Mouse (Mus musculus): ENCODE measurements around the gene Lgalsl. TPM values are rescaled to one million over a fixed set of nuclear protein-coding genes. Genes with fewer than 3 reads are reported as not detected.

The Lgalsl gene
- 10 to 100 TPM; 75.8 to 76.3 TPM for total RNA-seq (2021)
- long read RNA-seq, experiment 1, transcript Lgalsl-203 (4 exons, 913 nt), result minor isoform, 5 of 83 reads
- long read RNA-seq, experiment 1, transcript Lgalsl-201 (5 exons, 3,362 nt), result major isoform, 68 of 83 reads
- long read RNA-seq, experiment 1, partial matches to known transcripts, result 1 of 83 reads
- long read RNA-seq, experiment 1, other reads (novel, unspliced or antisense), result 9 of 83 reads
- long read RNA-seq, experiment 2, transcript Lgalsl-201 (5 exons, 3,362 nt), result major isoform, 116 of 135 reads
- long read RNA-seq, experiment 2, transcript Lgalsl-203 (4 exons, 913 nt), result minor isoform, 8 of 135 reads
- long read RNA-seq, experiment 2, partial matches to known transcripts, result 0 of 135 reads
- long read RNA-seq, experiment 2, other reads (novel, unspliced or antisense), result 11 of 135 reads

DNA sequence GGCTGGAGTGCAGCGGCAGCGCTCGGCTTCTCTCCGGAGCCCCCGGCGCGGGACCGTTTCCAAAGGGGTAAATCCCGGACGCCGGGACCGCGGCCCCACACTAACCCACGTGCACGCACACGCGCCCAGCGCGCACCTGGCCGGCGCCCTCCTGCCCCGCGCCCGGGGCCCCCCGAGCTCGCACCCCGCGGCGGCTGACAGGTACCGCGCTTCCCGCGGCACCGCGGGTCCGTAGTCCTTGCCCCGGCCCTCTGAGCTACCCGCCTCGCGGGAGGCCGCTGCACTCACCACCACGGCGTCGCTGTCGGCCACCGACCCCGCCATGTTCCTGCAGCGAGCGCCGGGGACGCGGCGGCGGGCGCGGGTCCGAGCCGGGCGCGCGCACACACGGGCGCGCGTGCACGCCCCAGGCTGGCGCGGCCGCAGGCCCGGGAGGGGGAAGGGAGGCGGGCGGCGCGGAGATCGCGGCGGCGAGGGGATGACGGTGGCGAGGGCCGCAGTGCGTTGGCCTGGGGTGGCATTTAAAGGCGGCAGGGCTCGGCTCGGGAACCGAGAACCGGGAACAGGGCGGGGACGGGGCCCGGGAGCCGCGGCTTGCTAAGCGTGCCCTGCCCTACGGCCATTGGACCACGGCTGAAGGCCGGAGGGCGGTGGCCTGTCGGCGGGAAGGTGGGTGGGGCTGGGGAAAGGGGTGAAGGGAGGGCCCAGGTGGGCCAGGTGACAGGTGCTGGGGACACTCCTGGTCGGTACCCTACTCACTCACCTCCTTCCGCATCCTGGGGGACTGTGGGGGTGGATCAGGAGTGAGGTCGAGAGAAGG is at the start of gene Lgalsl:
TSS of gene Lgalsl (minus strand) at position 371 of the 820 bp plus-strand sequence.
- TF ChIP-seq CTCF (conservative IDR thresholded peaks at IDR 0.05), result no peak
- peak within 1 kb of the TSS; percentile 98 for H3K27ac ChIP-seq
- DNase-seq (ENCODE audit: low spot score in 2 of 2), result peak; percentile 50 to 80
- H3K4me3 ChIP-seq, result peak within 1 kb of the TSS; percentile 86

DNA sequence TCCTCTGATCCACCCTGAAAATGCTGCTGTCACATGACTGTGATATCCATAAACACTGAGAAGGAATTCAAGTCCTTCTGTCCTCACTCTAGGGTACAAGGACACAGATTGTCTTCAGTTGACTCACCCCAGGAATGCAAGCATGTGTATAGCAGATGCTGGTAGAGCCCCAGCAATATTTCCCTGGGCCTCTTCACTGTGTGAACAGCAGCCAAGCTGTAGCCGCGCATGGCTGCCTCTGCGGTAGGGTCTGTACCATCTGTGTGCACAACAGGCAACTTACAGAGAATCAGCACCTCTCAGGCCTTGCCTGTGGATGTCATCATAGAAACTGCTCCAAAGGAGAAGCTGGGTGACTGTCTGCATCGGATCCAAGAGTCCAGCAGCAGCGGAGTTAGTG is 47.8 kb upstream of the Lgalsl start:
- TF ChIP-seq CTCF (conservative IDR thresholded peaks at IDR 0.05), result no peak
- peak; percentile 8 to 25 for DNase-seq (ENCODE audit: low spot score in 2 of 2)
- no peak overlapping the region for H3K4me3 ChIP-seq
- no peak overlapping the region for H3K27ac ChIP-seq

DNA sequence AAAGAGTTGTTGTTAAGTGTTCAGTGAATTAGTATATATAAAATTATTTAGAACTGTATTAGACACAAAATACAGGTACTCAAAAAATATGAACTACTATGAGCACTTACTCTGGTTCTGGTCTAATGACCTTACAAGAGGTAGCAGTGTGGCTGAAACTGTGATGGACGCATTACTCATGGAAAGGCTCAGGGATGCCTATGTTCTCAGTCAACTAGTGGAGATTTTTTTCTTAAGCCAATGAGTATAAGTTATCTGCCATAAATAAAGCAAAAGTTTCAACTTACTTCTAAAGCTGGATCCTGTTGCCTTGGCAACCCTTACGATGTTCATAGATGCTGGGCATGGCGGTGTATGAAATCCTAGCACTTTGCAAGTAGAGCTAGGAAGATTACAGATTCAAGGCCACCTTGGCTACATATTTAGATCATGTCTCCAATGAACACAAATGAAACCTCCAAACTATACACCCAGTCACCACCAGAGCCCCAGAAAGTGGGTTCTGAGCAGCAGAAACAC is 46.8 kb upstream of the Lgalsl start:
- Histone ChIP-seq H3K27ac (no peak overlapping the region), H3K4me3 (no peak overlapping the region)
- DNase-seq (ENCODE audit: low spot score in 2 of 2), result no peak
- no peak for TF ChIP-seq CTCF (conservative IDR thresholded peaks at IDR 0.05)

DNA sequence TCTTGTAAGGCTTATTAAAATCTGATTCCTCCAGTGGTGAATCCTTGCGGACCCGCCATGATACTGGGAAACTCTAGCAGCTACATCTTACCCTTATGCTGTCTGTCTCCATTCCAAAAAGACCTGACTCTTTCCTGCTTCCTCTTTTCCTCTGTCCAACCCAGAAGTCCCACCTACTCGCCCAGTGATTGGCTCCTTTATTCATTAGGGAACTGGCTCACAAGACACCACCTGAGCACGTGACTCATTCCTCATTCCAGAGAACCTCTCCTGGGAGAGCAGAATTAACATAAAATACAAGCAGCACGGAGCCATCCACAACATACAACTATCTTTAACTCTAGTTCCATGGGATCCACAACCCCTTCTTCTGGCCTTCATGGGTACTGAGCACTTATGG is 42.5 kb upstream of the Lgalsl start:
- no peak for TF ChIP-seq CTCF (conservative IDR thresholded peaks at IDR 0.05)
- Histone ChIP-seq H3K27ac (no peak overlapping the region), H3K4me3 (no peak overlapping the region)
- no peak for DNase-seq (ENCODE audit: low spot score in 2 of 2)

DNA sequence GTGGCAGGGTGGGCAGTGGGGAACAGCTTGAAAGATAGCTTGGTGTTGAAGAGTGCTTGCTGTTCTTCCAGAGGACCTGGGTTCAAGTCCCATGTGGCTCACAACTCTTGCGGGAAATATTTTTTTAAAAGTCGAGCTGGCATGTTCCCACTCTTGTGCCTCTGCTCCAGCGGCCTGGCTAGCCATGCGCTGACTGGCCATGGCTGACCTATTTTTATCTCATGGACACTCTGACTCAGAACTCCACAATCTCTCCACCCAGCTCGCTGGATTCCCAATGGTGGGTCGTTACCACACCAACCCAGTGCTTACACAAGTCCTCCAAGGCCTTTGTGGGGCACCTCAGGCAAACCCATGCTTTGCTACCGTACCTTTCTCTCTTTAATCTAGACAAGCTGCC is 42.1 kb upstream of the Lgalsl start:
- Histone ChIP-seq H3K4me3 (no peak overlapping the region), H3K27ac (no peak overlapping the region)
- DNase-seq (ENCODE audit: low spot score in 2 of 2), result no peak
- no peak for TF ChIP-seq CTCF (conservative IDR thresholded peaks at IDR 0.05)

DNA sequence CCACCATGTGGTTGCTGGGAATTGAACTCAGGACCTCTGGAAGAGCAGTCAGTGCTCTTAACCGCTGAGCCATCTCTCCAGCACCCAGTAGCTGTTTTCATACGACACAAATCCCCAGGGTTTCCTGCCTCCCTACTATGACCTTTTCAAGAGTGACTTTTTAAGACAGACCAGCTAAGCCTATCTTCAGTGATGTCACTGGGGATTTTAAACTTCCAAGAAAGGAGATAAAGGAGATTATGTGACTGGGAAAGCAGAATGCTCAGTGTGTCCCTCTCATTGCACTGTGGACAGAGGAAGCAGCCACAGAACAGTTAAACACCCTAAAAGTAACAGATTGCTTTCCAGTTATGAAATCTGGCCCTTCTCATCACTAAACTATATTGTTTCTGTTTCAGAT is 41.6 kb upstream of the Lgalsl start:
- Histone ChIP-seq H3K4me3 (no peak overlapping the region), H3K27ac (no peak overlapping the region)
- no peak for DNase-seq (ENCODE audit: low spot score in 2 of 2)
- no peak for TF ChIP-seq CTCF (conservative IDR thresholded peaks at IDR 0.05)

DNA sequence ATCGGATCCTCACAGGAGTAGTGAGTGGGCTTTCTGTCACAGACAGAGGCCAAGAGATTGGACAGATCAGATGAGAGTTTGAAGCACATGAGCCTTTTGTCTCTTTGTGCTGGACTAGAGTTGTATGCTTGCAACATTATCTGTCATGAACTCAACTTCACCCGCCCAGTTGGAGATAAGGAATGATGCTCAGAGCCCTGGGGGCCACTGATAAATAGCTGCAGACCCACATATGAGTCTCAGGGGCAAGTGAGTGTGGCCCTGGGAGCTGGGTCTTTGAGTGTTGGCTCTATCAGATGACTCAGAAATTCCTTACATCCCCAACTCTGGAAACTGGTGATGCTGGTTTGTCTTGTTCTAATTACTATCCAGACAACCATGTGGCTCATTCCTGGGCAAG is 39.1 kb upstream of the Lgalsl start:
- TF ChIP-seq CTCF (conservative IDR thresholded peaks at IDR 0.05), result no peak
- H3K4me3 ChIP-seq, result no peak overlapping the region
- no peak overlapping the region for H3K27ac ChIP-seq
- no peak for DNase-seq (ENCODE audit: low spot score in 2 of 2)

DNA sequence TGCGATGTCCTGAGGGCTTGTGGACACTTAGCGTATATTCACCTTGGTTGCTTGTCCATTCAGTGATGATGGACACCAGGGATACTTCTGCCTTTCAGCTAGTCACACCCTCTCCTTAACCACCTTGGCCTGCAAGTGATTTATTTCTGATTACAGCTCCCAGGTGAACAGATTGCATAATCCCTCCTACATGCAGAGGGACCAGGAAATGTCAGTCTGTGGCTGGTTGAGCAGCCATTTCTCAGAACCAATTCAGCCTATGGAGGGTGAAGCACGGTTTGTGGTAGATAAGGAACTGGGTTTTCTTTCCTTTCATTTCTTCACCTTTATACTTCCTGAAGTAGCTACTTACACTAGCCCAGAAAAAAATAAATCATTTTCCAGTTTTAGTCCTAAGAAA is 34.6 kb upstream of the Lgalsl start:
- Histone ChIP-seq H3K4me3 (no peak overlapping the region), H3K27ac (no peak overlapping the region)
- no peak for TF ChIP-seq CTCF (conservative IDR thresholded peaks at IDR 0.05)
- no peak for DNase-seq (ENCODE audit: low spot score in 2 of 2)

DNA sequence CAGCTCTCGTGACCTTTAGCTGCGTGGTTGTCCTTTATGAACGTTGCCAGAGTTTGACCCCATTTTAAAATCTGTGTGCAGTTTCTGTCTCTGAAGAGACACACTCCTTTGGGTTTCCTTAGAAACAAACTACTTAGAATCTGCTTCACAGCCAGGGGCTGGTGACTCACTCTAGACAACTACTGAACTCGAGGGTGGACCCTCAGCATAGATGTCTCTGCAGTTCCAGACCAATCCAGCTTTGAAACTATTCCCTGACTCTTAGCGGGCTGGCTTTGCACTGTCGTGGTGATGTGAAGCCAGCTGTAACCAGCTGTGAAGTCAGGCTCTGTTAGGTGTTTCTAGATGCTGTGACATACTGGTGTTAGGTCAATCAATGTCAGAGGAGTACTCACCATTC is 33.8 kb upstream of the Lgalsl start:
- DNase-seq (ENCODE audit: low spot score in 2 of 2), result no peak
- Histone ChIP-seq H3K4me3 (no peak overlapping the region), H3K27ac (no peak overlapping the region)
- no peak for TF ChIP-seq CTCF (conservative IDR thresholded peaks at IDR 0.05)

DNA sequence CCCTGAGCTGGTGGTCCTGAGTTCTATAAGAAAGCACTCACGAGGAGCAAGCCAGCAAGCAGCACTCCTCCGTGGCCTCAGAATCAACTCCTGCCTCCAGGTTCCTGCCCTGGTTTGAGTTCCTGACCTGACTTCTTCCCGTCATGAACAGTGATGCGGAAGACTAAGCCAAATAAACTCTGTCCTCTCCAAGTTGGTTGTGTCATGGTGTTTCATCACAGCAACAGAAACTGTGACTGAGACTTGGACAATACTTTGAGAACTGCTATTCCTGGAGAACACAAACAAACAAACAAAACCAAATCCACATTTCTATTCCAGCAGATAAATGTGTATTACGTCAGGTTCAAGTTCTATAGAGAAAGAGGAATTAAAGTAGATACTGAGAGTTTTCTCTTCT is 31.2 kb upstream of the Lgalsl start:
- no peak for TF ChIP-seq CTCF (conservative IDR thresholded peaks at IDR 0.05)
- Histone ChIP-seq H3K4me3 (no peak overlapping the region), H3K27ac (no peak overlapping the region)
- DNase-seq (ENCODE audit: low spot score in 2 of 2), result no peak

DNA sequence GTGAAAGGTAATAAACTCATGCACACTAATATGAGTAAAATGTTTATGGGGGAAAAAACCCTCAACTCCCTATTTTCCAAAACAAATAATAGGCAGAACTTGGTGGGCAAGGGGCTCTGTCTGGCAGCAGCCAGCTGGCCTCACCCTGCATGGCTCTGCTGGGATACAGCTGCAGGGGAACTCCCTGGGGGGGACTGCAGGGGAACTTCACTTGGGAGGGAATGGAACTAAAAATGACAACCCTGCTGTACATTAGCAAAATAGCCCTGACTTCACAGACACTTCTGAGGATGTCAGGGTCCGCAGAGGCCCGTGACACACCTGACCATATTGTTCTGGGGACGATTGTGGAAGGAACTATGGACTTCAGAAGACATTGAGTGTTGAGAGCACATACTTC is 29.5 kb upstream of the Lgalsl start:
- no peak for TF ChIP-seq CTCF (conservative IDR thresholded peaks at IDR 0.05)
- Histone ChIP-seq H3K27ac (peak overlapping the region; percentile 84; the same call in 1 of the 2 replicates), H3K4me3 (no peak overlapping the region)
- no peak for DNase-seq (ENCODE audit: low spot score in 2 of 2)

DNA sequence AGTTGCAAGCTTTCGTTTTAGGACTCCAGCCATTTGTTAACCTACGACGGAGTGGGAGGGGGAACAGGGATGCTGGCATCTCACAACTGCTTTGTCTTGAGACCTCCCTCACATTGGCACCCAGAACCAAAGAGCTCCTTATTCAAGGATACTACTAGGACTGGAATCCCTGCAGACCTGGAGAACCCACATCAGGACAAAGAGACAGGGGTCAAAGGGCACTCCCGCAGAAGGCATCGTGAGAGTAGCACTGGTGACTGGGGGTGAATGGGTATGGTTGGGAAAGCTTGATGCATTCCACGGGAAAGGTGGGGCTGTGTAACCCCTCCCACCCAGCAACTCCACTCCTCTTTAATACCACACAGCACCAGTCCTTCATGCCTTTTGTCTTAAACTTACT is 29.0 kb upstream of the Lgalsl start:
- Histone ChIP-seq H3K4me3 (peak overlapping the region; percentile 41), H3K27ac (peak overlapping the region; percentile 84)
- TF ChIP-seq CTCF (conservative IDR thresholded peaks at IDR 0.05), result no peak
- DNase-seq (ENCODE audit: low spot score in 2 of 2), result no peak

DNA sequence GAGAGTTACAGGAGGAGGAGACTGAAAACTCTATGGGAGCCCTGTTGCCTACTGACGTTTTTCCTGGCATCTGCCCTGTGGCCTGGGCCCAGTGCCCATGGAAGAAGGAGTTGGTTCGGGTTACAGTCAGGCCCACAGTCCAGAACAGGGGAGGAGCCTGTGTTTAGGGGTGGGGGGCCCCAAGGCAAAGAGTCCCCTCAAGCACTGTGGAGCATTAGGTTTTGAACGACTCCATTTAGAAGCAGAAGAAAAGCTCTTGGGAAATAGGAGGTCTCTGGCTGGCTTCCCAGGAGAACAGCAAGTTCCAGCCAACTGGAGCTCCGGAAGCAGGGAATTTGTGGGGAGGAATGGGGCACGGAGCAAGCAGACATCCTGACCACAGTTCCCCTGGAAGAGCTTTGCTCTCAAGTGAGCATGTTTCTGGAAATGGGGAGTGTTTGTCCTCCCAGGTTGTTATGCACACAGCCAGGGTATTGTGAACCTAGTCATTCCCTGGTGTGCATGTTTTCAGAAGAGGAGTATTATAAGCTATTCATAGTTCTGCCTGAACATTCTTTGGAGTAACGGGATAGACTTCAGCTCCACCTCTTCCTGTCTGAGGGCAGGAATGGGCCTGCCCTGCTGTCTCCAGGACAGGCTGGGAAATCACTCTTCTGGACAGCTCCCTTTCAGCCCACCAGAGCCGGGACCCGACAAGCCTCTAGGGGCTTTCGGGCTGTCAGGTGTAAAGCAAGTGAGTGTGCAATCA is 28.2 kb upstream of the Lgalsl start:
- TF ChIP-seq CTCF (conservative IDR thresholded peaks at IDR 0.05), result 0 out of 2 replicates have a peak, but pooled peaks have one; percentile 14
- Histone ChIP-seq H3K27ac (peak overlapping the region; percentile 84), H3K4me3 (peak overlapping the region; percentile 41)
- DNase-seq (ENCODE audit: low spot score in 2 of 2), result peak; percentile 81 to 90
